Mouse (Mus musculus) stomach, postnatal 0 days (tissue): ENCODE measurements at regions not wholly inside any gene's neighbourhood (a gene's known extent, or its start where the extent isn't known, plus 50 kb on each side); places are given as distances from the start of the nearest gene placed in this dataset.

Source experiments
- ATAC-seq: fragments of 200-750 bp; cut with Nextera tagmentation; 2 replicates; pipeline ENCODE4 v1.8.0; 2017; ENCODE audit not compliant: low FRiP score, low TSS enrichment
- DNase-seq: peaks from one replicate; pipeline ENCODE4 v3.0.0-alpha.2; 2016; ENCODE audit warnings: low spot score
- H3K27ac ChIP-seq: fragments of 300-500 bp; sonication (generic); replicated peaks from 2 replicates; pipeline ENCODE4 v1.5.1; 2014; ENCODE audit warnings: mild to moderate bottlenecking, control low read depth
- H3K27me3 ChIP-seq: fragments of 300-500 bp; sonication (generic); 2 replicates; pipeline ENCODE4 v1.6.1; 2014; ENCODE audit warnings: low read length; ENCODE audit not compliant: control insufficient read depth, insufficient read depth
- H3K36me3 ChIP-seq: fragments of 300-500 bp; sonication (generic); 2 replicates; pipeline ENCODE4 v1.6.1; 2014; ENCODE audit warnings: low read length, mixed read lengths; ENCODE audit not compliant: control insufficient read depth, insufficient read depth
- H3K4me1 ChIP-seq: fragments of 300-500 bp; sonication (generic); replicated peaks from 2 replicates; pipeline ENCODE4 v1.6.1; 2014; ENCODE audit warnings: antibody characterized with exemption; ENCODE audit not compliant: control insufficient read depth, insufficient read depth
- H3K4me2 ChIP-seq: fragments of 300-500 bp; sonication (generic); replicated peaks from 2 replicates; pipeline ENCODE4 v1.6.1; 2014; ENCODE audit warnings: low read depth, mild to moderate bottlenecking, control low read depth, moderate library complexity
- H3K4me3 ChIP-seq: fragments of 300-500 bp; sonication (generic); 2 replicates; pipeline ENCODE4 v1.5.1; 2014; ENCODE audit warnings: low read depth, low read length, control low read depth
- H3K9ac ChIP-seq: fragments of 300-500 bp; sonication (generic); 2 replicates; pipeline ENCODE4 v1.6.1; 2014; ENCODE audit warnings: mild to moderate bottlenecking, low read length, control low read depth, mixed read lengths
- H3K9me3 ChIP-seq: fragments of 300-500 bp; sonication (generic); 2 replicates; pipeline ENCODE4 v1.6.1; 2016; ENCODE audit warnings: low read length; ENCODE audit not compliant: control insufficient read depth
- CTCF ChIP-seq: IDR thresholded peaks from 2 replicates; pipeline ENCODE4 v1.5.1; 2016; ENCODE audit warnings: antibody characterized with exemption, low read depth, mild to moderate bottlenecking, moderate library complexity
- EP300 ChIP-seq: optimal IDR thresholded peaks from 2 replicates; pipeline ENCODE3; 2016; ENCODE audit warnings: antibody characterized with exemption
- WGBS: fragments of 180-500 bp; shearing (Covaris S2); extraction: QIAGEN DNeasy Blood & Tissue Kit; methylation state at CpG from one replicate; pipeline ENCODE4 v1.1.7; 2014; 5-methylcytosine and 5-hydroxymethylcytosine counted together

- no peak for ATAC-seq
- WGBS = 40% methylated on average over 2 of the region's 2 CpGs
- H3K4me3 ChIP-seq = no peak overlapping the region
- DNase-seq = no peak
- no peak overlapping the region for H3K9ac ChIP-seq
- no peaks in the 10 kb centered on the region for H3K4me1 ChIP-seq
- H3K27ac ChIP-seq = no peak overlapping the region
- H3K9me3 ChIP-seq = no peaks in the 10 kb centered on the region
- H3K4me2 ChIP-seq = no peak overlapping the region
- H3K36me3 ChIP-seq = no peaks in the 10 kb centered on the region
- no peaks in the 10 kb centered on the region for H3K27me3 ChIP-seq
- TF ChIP-seq EP300 = no peak
- TF ChIP-seq CTCF = no peak
Measured at GRCm38 (mm10) chrX:169470715-169471114, 150.5 kb upstream of the Hccs start.

- Histone ChIP-seq H3K9ac (no peak overlapping the region), H3K9me3 (no peaks in the 10 kb centered on the region), H3K36me3 (no peaks in the 10 kb centered on the region), H3K4me2 (no peak overlapping the region), H3K27me3 (no peaks in the 10 kb centered on the region), H3K27ac (no peak overlapping the region), H3K4me3 (no peak overlapping the region), H3K4me1 (no peaks in the 10 kb centered on the region)
- ATAC-seq (no peak), DNase-seq (no peak)
- whole genome bisulfite sequencing = 66% methylated on average over 3 of the region's 3 CpGs
- no peak for TF ChIP-seq CTCF
- no peak for TF ChIP-seq EP300
Measured at GRCm38 (mm10) chrX:169450159-169450558, 130.0 kb upstream of the Hccs start.

- Histone ChIP-seq H3K4me2 (no peak overlapping the region), H3K27ac (no peak overlapping the region), H3K27me3 (no peaks in the 10 kb centered on the region), H3K4me1 (no peaks in the 10 kb centered on the region), H3K9ac (no peak overlapping the region), H3K36me3 (no peaks in the 10 kb centered on the region), H3K9me3 (no peaks in the 10 kb centered on the region), H3K4me3 (no peak overlapping the region)
- ATAC-seq (no peak), DNase-seq (no peak)
- TF ChIP-seq EP300 (no peak), CTCF (no peak)
Measured at GRCm38 (mm10) chrX:169439546-169439945, 119.4 kb upstream of the Hccs start.

GRCm38 (mm10) chrX:169438626-169439025 is 118.5 kb upstream of the Hccs start:
- no peak overlapping the region for H3K4me3 ChIP-seq
- no peaks in the 10 kb centered on the region for H3K9me3 ChIP-seq
- H3K9ac ChIP-seq = no peak overlapping the region
- ATAC-seq (no peak), DNase-seq (peak; percentile 17)
- no peak overlapping the region for H3K4me2 ChIP-seq
- TF ChIP-seq CTCF (peak; percentile 59), EP300 (no peak)
- H3K36me3 ChIP-seq = no peaks in the 10 kb centered on the region
- no peaks in the 10 kb centered on the region for H3K27me3 ChIP-seq
- no peaks in the 10 kb centered on the region for H3K4me1 ChIP-seq
- WGBS = 29% methylated on average over 1 of the region's 1 CpGs
- no peak overlapping the region for H3K27ac ChIP-seq

GRCm38 (mm10) chrX:169433903-169434302 is 113.7 kb upstream of the Hccs start:
- Histone ChIP-seq H3K36me3 (no peaks in the 10 kb centered on the region), H3K27ac (no peak overlapping the region)
- TF ChIP-seq CTCF (no peak), EP300 (no peak)

GRCm38 (mm10) chrX:169396825-169397224 is 76.7 kb upstream of the Hccs start:
- no peak for TF ChIP-seq CTCF
- DNase-seq = no peak
- 72% methylated on average over 2 of the region's 2 CpGs for WGBS

More at GRCm38 (mm10) chrX:169433903-169434302, 113.7 kb upstream of the Hccs start:
- no peak overlapping the region for H3K4me3 ChIP-seq
- WGBS = 92% methylated on average over 1 of the region's 1 CpGs
- no peak overlapping the region for H3K9ac ChIP-seq
- no peaks in the 10 kb centered on the region for H3K9me3 ChIP-seq
- DNase-seq = no peak
- no peak overlapping the region for H3K4me2 ChIP-seq
- no peaks in the 10 kb centered on the region for H3K4me1 ChIP-seq
- ATAC-seq = no peak
- H3K27me3 ChIP-seq = no peaks in the 10 kb centered on the region

More at GRCm38 (mm10) chrX:169396825-169397224, 76.7 kb upstream of the Hccs start:
- Histone ChIP-seq H3K4me1 (no peaks in the 10 kb centered on the region), H3K36me3 (no peaks in the 10 kb centered on the region), H3K27me3 (no peaks in the 10 kb centered on the region), H3K4me2 (no peak overlapping the region), H3K9ac (no peak overlapping the region), H3K9me3 (no peaks in the 10 kb centered on the region), H3K4me3 (no peak overlapping the region), H3K27ac (no peak overlapping the region)
- ATAC-seq = no peak
